15 mouse cellular contexts compared by ENCODE assay signal in the genomic region with DNA sequence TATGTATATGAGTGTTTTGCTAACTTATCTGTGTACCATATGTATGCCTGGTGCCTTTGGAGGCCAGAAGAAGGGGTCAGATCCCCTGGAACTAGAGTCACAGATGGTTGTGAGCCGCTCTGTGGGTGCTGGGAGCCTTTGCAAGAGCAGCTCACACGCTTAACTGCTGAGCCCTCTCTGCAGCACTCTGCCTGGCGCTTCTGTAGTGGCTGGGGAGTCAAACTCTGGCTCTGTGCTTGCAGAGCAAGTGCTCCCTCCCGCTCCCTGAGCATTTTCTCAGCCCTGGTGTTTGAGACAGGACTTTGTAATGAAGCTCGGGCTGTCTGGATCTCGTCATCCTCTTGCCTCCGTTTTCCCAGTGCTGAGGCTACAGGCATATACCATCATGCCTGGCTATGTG. TPM values are rescaled to one million over a fixed set of nuclear protein-coding genes. Genes with fewer than 3 reads are reported as not detected.
A peak's percentile ranks its signal among the peaks of the same experiment; 100 is the strongest.
DNase-seq lines count a peak whose midpoint lies in the region; ATAC-seq and TF ChIP-seq lines count a peak whose summit lies in the region.
"Had no signal": no experiment of that assay in that cellular context is flagged by ENCODE, and none has a peak within 500 bp of the region (broad histone marks: within the 10 kb centered on the region; RNA-seq: fewer than 3 reads in every experiment).

No protein-coding gene starts in this region.

- peak overlapping the region; percentile 79 for H3K27ac ChIP-seq in hindbrain, postnatal 0 days
- no peak overlapping the region for H3K27ac ChIP-seq in hindbrain, embryonic 11.5 days (ENCODE audit: low read depth, low read length)
- no peak overlapping the region for H3K27ac ChIP-seq in midbrain, embryonic 11.5 days (ENCODE audit: low read depth, low read length)
- H3K27ac ChIP-seq in midbrain, embryonic 16.5 days (ENCODE audit: low read length) = no peak overlapping the region

- ATAC-seq in cerebellum, adult (ENCODE audit: insufficient number of reproducible peaks, low FRiP score, low TSS enrichment) = no peak
- no peak for ATAC-seq in hindbrain, postnatal 0 days
- no peak for ATAC-seq in hindbrain, embryonic 11.5 days (ENCODE audit: low FRiP score)
- no peak for ATAC-seq in midbrain, embryonic 11.5 days (ENCODE audit: low FRiP score)
- ATAC-seq in midbrain, embryonic 16.5 days = no peak

- H3K4me1 ChIP-seq in hindbrain, postnatal 0 days (ENCODE audit: insufficient read depth, low read length) = peaks cover 45% of the 10 kb centered on the region
- peaks cover 5% of the 10 kb centered on the region; the same call in 1 of the 2 replicates for H3K4me1 ChIP-seq in hindbrain, embryonic 11.5 days (replicated peaks; ENCODE audit: control insufficient read depth, insufficient read depth, low read length)
- H3K4me1 ChIP-seq in midbrain, embryonic 11.5 days (ENCODE audit: control insufficient read depth, insufficient read depth, low read length) = peaks cover 10% of the 10 kb centered on the region
- peaks cover 10% of the 10 kb centered on the region for H3K4me1 ChIP-seq in midbrain, embryonic 16.5 days (ENCODE audit: control insufficient read depth, insufficient read depth, low read length)

- no peak overlapping the region for H3K4me2 ChIP-seq in hindbrain, postnatal 0 days (ENCODE audit: low read depth, low read length)
- no peak overlapping the region for H3K4me2 ChIP-seq in hindbrain, embryonic 11.5 days (replicated peaks; ENCODE audit: low read depth, low read length)
- no peak overlapping the region for H3K4me2 ChIP-seq in midbrain, embryonic 11.5 days
- no peak overlapping the region for H3K4me2 ChIP-seq in midbrain, embryonic 16.5 days (ENCODE audit: low read length)

- DNase-seq in cerebellum, postnatal 25 days = peak; percentile 40 to 51
- DNase-seq in hindbrain, postnatal 0 days (ENCODE audit: low spot score) = no peak
- no peak for DNase-seq in hindbrain, embryonic 11.5 days (ENCODE audit: low spot score)
- peak; percentile 44 for DNase-seq in midbrain, embryonic 11.5 days (ENCODE audit: low spot score, missing footprints)
- DNase-seq in right cerebral cortex, postnatal 25 days = no peak
- DNase-seq: adrenal gland, postnatal 36 days; cerebellum, adult 18-20 months; kidney, postnatal 36 days; lung, postnatal 14 days had no signal

- H3K9ac ChIP-seq in hindbrain, postnatal 0 days (replicated peaks; ENCODE audit: low read length) = no peak overlapping the region
- no peak overlapping the region for H3K9ac ChIP-seq in hindbrain, embryonic 11.5 days (ENCODE audit: low read depth, low read length)
- no peak overlapping the region for H3K9ac ChIP-seq in midbrain, embryonic 11.5 days (ENCODE audit: low read length)
- no peak overlapping the region for H3K9ac ChIP-seq in midbrain, embryonic 16.5 days (ENCODE audit: low read depth, low read length)

- H3K4me3 ChIP-seq in hindbrain, postnatal 0 days (ENCODE audit: low read length) = no peak overlapping the region
- no peak overlapping the region for H3K4me3 ChIP-seq in hindbrain, embryonic 11.5 days (ENCODE audit: low read depth, low read length)
- no peak overlapping the region for H3K4me3 ChIP-seq in midbrain, embryonic 11.5 days (ENCODE audit: low read depth, low read length)
- H3K4me3 ChIP-seq in midbrain, embryonic 16.5 days (ENCODE audit: low read depth, low read length) = no peak overlapping the region
- H3K4me3 ChIP-seq: erythroblast, embryonic 14.5 days had no signal

- H3K27me3 ChIP-seq in hindbrain, postnatal 0 days (ENCODE audit: insufficient read depth, low read length) = no peaks in the 10 kb centered on the region
- no peaks in the 10 kb centered on the region for H3K27me3 ChIP-seq in hindbrain, embryonic 11.5 days (ENCODE audit: control insufficient read depth, insufficient read depth, low read length)
- no peaks in the 10 kb centered on the region for H3K27me3 ChIP-seq in midbrain, embryonic 11.5 days (ENCODE audit: control insufficient read depth, insufficient read depth, low read length)
- H3K27me3 ChIP-seq in midbrain, embryonic 16.5 days (ENCODE audit: control insufficient read depth, insufficient read depth, low read depth, low read length) = no peaks in the 10 kb centered on the region

- TF ChIP-seq CTCF in hindbrain, postnatal 0 days (IDR thresholded peaks at IDR 0.05; ENCODE audit: low read depth) = no peak

- no peaks in the 10 kb centered on the region for H3K9me3 ChIP-seq in hindbrain, postnatal 0 days (ENCODE audit: low read length)
- H3K9me3 ChIP-seq in hindbrain, embryonic 11.5 days (ENCODE audit: control insufficient read depth, low read length) = no peaks in the 10 kb centered on the region
- H3K9me3 ChIP-seq in midbrain, embryonic 11.5 days (ENCODE audit: control insufficient read depth, low read length) = no peaks in the 10 kb centered on the region
- H3K9me3 ChIP-seq in midbrain, embryonic 16.5 days (replicated peaks; ENCODE audit: control insufficient read depth, low read length, poor library complexity, severe bottlenecking) = no peaks in the 10 kb centered on the region
- H3K9me3 ChIP-seq: G1E had no signal

- 69% methylated on average over 7 of the region's 7 CpGs for WGBS in hindbrain, postnatal 0 days
- WGBS in hindbrain, embryonic 11.5 days = 80% methylated on average over 7 of the region's 7 CpGs
- 80% methylated on average over 7 of the region's 7 CpGs for WGBS in midbrain, embryonic 11.5 days
- WGBS in midbrain, embryonic 16.5 days = 88% methylated on average over 7 of the region's 7 CpGs

- no peaks in the 10 kb centered on the region for H3K36me3 ChIP-seq in hindbrain, postnatal 0 days (ENCODE audit: insufficient read depth, low read length)
- H3K36me3 ChIP-seq in hindbrain, embryonic 11.5 days (ENCODE audit: control insufficient read depth, insufficient read depth, low read length) = no peaks in the 10 kb centered on the region
- H3K36me3 ChIP-seq in midbrain, embryonic 11.5 days (ENCODE audit: control insufficient read depth, insufficient read depth, low read length) = peaks cover 2% of the 10 kb centered on the region; the same call in 1 of the 2 replicates
- H3K36me3 ChIP-seq in midbrain, embryonic 16.5 days (ENCODE audit: control insufficient read depth, insufficient read depth, low read length) = no peaks in the 10 kb centered on the region

RNA-seq across cellular contexts. Expression of gene Akt2, which starts 6.7 kb away (rescaled TPM):
- total RNA-seq in hindbrain, postnatal 0 days (2014; rRNA removed) = 60.6 and 83.1 TPM in 2 replicates
- 62.3 and 64.0 TPM in 2 replicates for polyA plus RNA-seq in hindbrain, postnatal 0 days (2015; fragmentation: Nextera tagmentation; extraction: Ambion mirVana)
- polyA plus RNA-seq in hindbrain, embryonic 11.5 days (2014; fragmentation: Nextera tagmentation; extraction: Ambion mirVana) = 67.5 and 71.7 TPM in 2 replicates
- 62.6 and 69.0 TPM in 2 replicates for polyA plus RNA-seq in midbrain, embryonic 11.5 days (2014; fragmentation: Nextera tagmentation; extraction: Ambion mirVana)
- polyA plus RNA-seq in midbrain, embryonic 16.5 days (2015; fragmentation: Nextera tagmentation; extraction: Ambion mirVana) = 49.9 and 57.0 TPM in 2 replicates

RNA-seq across cellular contexts. Expression of gene 2310022A10Rik, which starts 45.0 kb away (rescaled TPM):
- 8.1 and 8.2 TPM in 2 replicates for total RNA-seq in hindbrain, postnatal 0 days (2014; rRNA removed)
- 25.7 and 26.1 TPM in 2 replicates for polyA plus RNA-seq in hindbrain, postnatal 0 days (2015; fragmentation: Nextera tagmentation; extraction: Ambion mirVana)
- polyA plus RNA-seq in hindbrain, embryonic 11.5 days (2014; fragmentation: Nextera tagmentation; extraction: Ambion mirVana) = 22.4 and 24.5 TPM in 2 replicates
- polyA plus RNA-seq in midbrain, embryonic 11.5 days (2014; fragmentation: Nextera tagmentation; extraction: Ambion mirVana) = 24.6 and 26.5 TPM in 2 replicates
- polyA plus RNA-seq in midbrain, embryonic 16.5 days (2015; fragmentation: Nextera tagmentation; extraction: Ambion mirVana) = 35.6 and 37.5 TPM in 2 replicates

RNA-seq across cellular contexts. Expression of gene Pld3, which starts 45.0 kb away (rescaled TPM):
- total RNA-seq in hindbrain, postnatal 0 days (2014; rRNA removed) = 307 and 308 TPM in 2 replicates
- polyA plus RNA-seq in hindbrain, postnatal 0 days (2015; fragmentation: Nextera tagmentation; extraction: Ambion mirVana) = 268 and 287 TPM in 2 replicates
- polyA plus RNA-seq in hindbrain, embryonic 11.5 days (2014; fragmentation: Nextera tagmentation; extraction: Ambion mirVana) = 72.1 and 72.9 TPM in 2 replicates
- 62.5 and 63.5 TPM in 2 replicates for polyA plus RNA-seq in midbrain, embryonic 11.5 days (2014; fragmentation: Nextera tagmentation; extraction: Ambion mirVana)
- 171 and 225 TPM in 2 replicates for polyA plus RNA-seq in midbrain, embryonic 16.5 days (2015; fragmentation: Nextera tagmentation; extraction: Ambion mirVana)

RNA-seq across cellular contexts. Expression of gene Ttc9b, which starts 55.7 kb away (rescaled TPM):
- total RNA-seq in hindbrain, postnatal 0 days (2014; rRNA removed) = 104 and 132 TPM in 2 replicates
- 124 and 127 TPM in 2 replicates for polyA plus RNA-seq in hindbrain, postnatal 0 days (2015; fragmentation: Nextera tagmentation; extraction: Ambion mirVana)
- polyA plus RNA-seq in hindbrain, embryonic 11.5 days (2014; fragmentation: Nextera tagmentation; extraction: Ambion mirVana) = 11.2 and 13.4 TPM in 2 replicates
- polyA plus RNA-seq in midbrain, embryonic 11.5 days (2014; fragmentation: Nextera tagmentation; extraction: Ambion mirVana) = 9.3 and 10.2 TPM in 2 replicates
- polyA plus RNA-seq in midbrain, embryonic 16.5 days (2015; fragmentation: Nextera tagmentation; extraction: Ambion mirVana) = 75.0 and 84.4 TPM in 2 replicates
- total RNA-seq: G1E; liver, adult 2 months had no signal
- polyA plus RNA-seq: erythroblast, embryonic 14.5 days; G1E; gonadal fat pad, adult 2 months; liver, adult 2 months had no signal

Comparison
In these comparisons a context has a peak if more than half of its experiments do, and no peak if none do; other contexts are left out.
1. DNase-seq: peak in cerebellum, postnatal 25 days (2 of 2) and midbrain, embryonic 11.5 days (single experiment); none in hindbrain, postnatal 0 days (single experiment), hindbrain, embryonic 11.5 days (single experiment) and right cerebral cortex, postnatal 25 days (single experiment).